Mouse (Mus musculus) CH12.LX (cell line): ENCODE measurements around the gene Shtn1. TPM values are rescaled to one million over a fixed set of nuclear protein-coding genes. Genes with fewer than 3 reads are reported as not detected.

Experiments used
- DNase-seq: peaks from one replicate; pipeline ENCODE4 v3.0.0-alpha.2; 2013; ENCODE audit errors: extremely low read depth
- H3K27ac ChIP-seq: 2 replicates; pipeline ENCODE4 v1.5.1; 2012; ENCODE audit warnings: low read depth, mild to moderate bottlenecking, control low read depth, moderate library complexity; ENCODE audit not compliant: insufficient read depth
- H3K27me3 ChIP-seq: replicated peaks from 2 replicates; pipeline ENCODE3; 2012; ENCODE audit warnings: inconsistent platforms
- H3K36me3 ChIP-seq, 2 experiments: replicated peaks in 1 of 2; 2 replicates each; pipeline versions ENCODE3 to v1.6.1; 2012; ENCODE audit warnings: inconsistent platforms in 1 of 2, low read length in 1 of 2, mild to moderate bottlenecking in 1 of 2, mixed read lengths in 1 of 2, moderate library complexity in 1 of 2; ENCODE audit not compliant: control insufficient read depth in 1 of 2, insufficient read depth in 1 of 2
- H3K4me1 ChIP-seq, 2 experiments: 2 replicates each; pipeline ENCODE4 v1.6.1; 2012; ENCODE audit warnings: inconsistent platforms in 1 of 2, moderate library complexity in 1 of 2; ENCODE audit not compliant: insufficient read depth in 2 of 2, control insufficient read depth in 1 of 2
- H3K4me2 ChIP-seq: 2 replicates; pipeline ENCODE4 v1.6.1; 2012; ENCODE audit warnings: low read depth, mild to moderate bottlenecking, control low read depth; ENCODE audit not compliant: poor library complexity, insufficient read depth, severe bottlenecking
- H3K4me3 ChIP-seq, 3 experiments: fragments of 150-350 bp in 1 of 3; sonication (generic) in 1 of 3; replicated peaks in 1 of 3; 2 replicates each; pipeline versions ENCODE3 to v1.5.1; 2011 to 2012; ENCODE audit warnings: low read depth in 2 of 3, low read length in 2 of 3, mild to moderate bottlenecking in 2 of 3, moderate library complexity in 2 of 3, control low read depth in 1 of 3, improper control_type of control experiment in 1 of 3, inconsistent platforms in 1 of 3, mixed read lengths in 1 of 3; ENCODE audit not compliant: poor library complexity in 1 of 3
- H3K79me2 ChIP-seq: replicated peaks from 2 replicates; pipeline ENCODE4 v1.6.1; 2012; ENCODE audit warnings: mild to moderate bottlenecking, moderate library complexity; ENCODE audit not compliant: control insufficient read depth, poor library complexity, insufficient read depth, severe bottlenecking; ENCODE audit errors: extremely low read depth
- H3K9ac ChIP-seq: 2 replicates; pipeline ENCODE4 v1.6.1; 2012; ENCODE audit warnings: low read depth, mild to moderate bottlenecking, control low read depth, moderate library complexity; ENCODE audit not compliant: insufficient read depth
- H3K9me3 ChIP-seq: replicated peaks from 2 replicates; pipeline ENCODE3; 2012; ENCODE audit warnings: low read length, inconsistent platforms, mixed read lengths
- BHLHE40 ChIP-seq: IDR thresholded peaks from 2 replicates; pipeline ENCODE4 v1.6.1; 2011; ENCODE audit warnings: mild to moderate bottlenecking, low read depth, low read length, improper control_type of control experiment
- CHD1 ChIP-seq: IDR thresholded peaks from 2 replicates; pipeline ENCODE4 v1.6.1; 2012; ENCODE audit warnings: low read depth, low read length, improper control_type of control experiment, inconsistent platforms
- CHD2 ChIP-seq: IDR thresholded peaks from 2 replicates; pipeline ENCODE4 v1.6.1; 2011; ENCODE audit warnings: low read length, improper control_type of control experiment
- CTCF ChIP-seq, 2 experiments: IDR thresholded peaks in 1 of 2; conservative IDR thresholded peaks in 1 of 2; 2 replicates each; pipeline ENCODE4 v1.5.1; 2011 to 2012; ENCODE audit warnings: low read depth in 2 of 2, low read length in 2 of 2, improper control_type of control experiment in 1 of 2, inconsistent platforms in 1 of 2, mild to moderate bottlenecking in 1 of 2, moderate library complexity in 1 of 2
- EP300 ChIP-seq: IDR thresholded peaks from 2 replicates; pipeline ENCODE4 v1.6.1; 2011; ENCODE audit warnings: low read length, improper control_type of control experiment
- IRF4 ChIP-seq: IDR thresholded peaks from 2 replicates; pipeline ENCODE4 v1.6.1; 2014; ENCODE audit warnings: low read depth, mild to moderate bottlenecking, inconsistent platforms, low read length, improper control_type of control experiment
- JUND ChIP-seq: conservative IDR thresholded peaks from 2 replicates; pipeline ENCODE4 v1.6.1; 2011; ENCODE audit warnings: low read depth, low read length, improper control_type of control experiment
- MEF2A ChIP-seq: IDR thresholded peaks from 2 replicates; pipeline ENCODE4 v1.6.1; 2014; ENCODE audit warnings: low read depth, mild to moderate bottlenecking, inconsistent platforms, low read length, improper control_type of control experiment, borderline replicate concordance
- MXI1 ChIP-seq: IDR thresholded peaks from 2 replicates; pipeline ENCODE4 v1.6.1; 2011; ENCODE audit warnings: mild to moderate bottlenecking, low read depth, low read length, improper control_type of control experiment
- PAX5 ChIP-seq: IDR thresholded peaks from 2 replicates; pipeline ENCODE4 v1.6.1; 2012; ENCODE audit warnings: low read length, inconsistent platforms, mixed read lengths
- POLR2A ChIP-seq: IDR thresholded peaks from 2 replicates; pipeline ENCODE4 v1.6.1; 2011; ENCODE audit warnings: low read depth, mild to moderate bottlenecking, improper control_type of control experiment, low read length
- RAD21 ChIP-seq: IDR thresholded peaks from 2 replicates; pipeline ENCODE4 v1.6.1; 2011; ENCODE audit warnings: low read depth, mild to moderate bottlenecking, low read length, improper control_type of control experiment, moderate library complexity
- SIN3A ChIP-seq: IDR thresholded peaks from 2 replicates; pipeline ENCODE4 v1.6.1; 2012; ENCODE audit warnings: low read length, improper control_type of control experiment, inconsistent platforms
- TCF12 ChIP-seq: IDR thresholded peaks from 2 replicates; pipeline ENCODE4 v1.6.1; 2014; ENCODE audit warnings: low read depth, mild to moderate bottlenecking, inconsistent platforms, low read length, improper control_type of control experiment
- USF2 ChIP-seq: conservative IDR thresholded peaks from 2 replicates; pipeline ENCODE4 v1.6.1; 2011; ENCODE audit warnings: low read depth, low read length, improper control_type of control experiment
- ZC3H11A ChIP-seq: IDR thresholded peaks from 2 replicates; pipeline ENCODE4 v1.6.1; 2012; ENCODE audit warnings: low read depth, mild to moderate bottlenecking, inconsistent platforms, low read length, improper control_type of control experiment
- ZKSCAN1 ChIP-seq: IDR thresholded peaks from 2 replicates; pipeline ENCODE4 v1.6.1; 2012; ENCODE audit warnings: low read depth, inconsistent platforms, low read length, improper control_type of control experiment, borderline replicate concordance
- ZNF384 ChIP-seq: IDR thresholded peaks from 2 replicates; pipeline ENCODE4 v1.6.1; 2012; ENCODE audit warnings: low read depth, low read length, improper control_type of control experiment, inconsistent platforms
- dilution Hi-C: fragments of 300-500 bp; cut with MboI; formaldehyde crosslinking; loops from 2 replicates; pipeline ENCODE4 v1.14.3; 2020; ENCODE audit warnings: low sequenced_read_pairs; ENCODE audit not compliant: extremely low pct_unique_long_range_greater_than_20kb, extremely low pct_ligation_motif_present
- in situ Hi-C: fragments of 300-500 bp; cut with MboI; formaldehyde crosslinking; loops from 3 replicates; pipeline ENCODE4 v1.14.3; 2019; ENCODE audit warnings: low sequenced_read_pairs, low pct_ligation_motif_present, low pct_unique_long_range_greater_than_20kb, mixed read lengths
- polyA plus RNA-seq: library from polyadenylated mRNA; unstranded; fragments of >175 nt; gene quantifications from 2 replicates; pipeline ENCODE4 v1.2.1, GENCODE M21; 2012; ENCODE audit warnings: low read depth; ENCODE audit not compliant: insufficient read length
- total RNA-seq, 2 experiments: library from RNA; depleted of rRNA; stranded (reverse); fragments of 300-350 nt in 1 of 2; fragments of >200 nt in 1 of 2; gene quantifications; 2 replicates each; pipeline ENCODE4 v1.2.3; 2012 to 2014

Shtn1 gene
- total and polyA plus RNA-seq, 3 experiments, result 6.4 to 20.9 (median 12.1) TPM

DNA sequence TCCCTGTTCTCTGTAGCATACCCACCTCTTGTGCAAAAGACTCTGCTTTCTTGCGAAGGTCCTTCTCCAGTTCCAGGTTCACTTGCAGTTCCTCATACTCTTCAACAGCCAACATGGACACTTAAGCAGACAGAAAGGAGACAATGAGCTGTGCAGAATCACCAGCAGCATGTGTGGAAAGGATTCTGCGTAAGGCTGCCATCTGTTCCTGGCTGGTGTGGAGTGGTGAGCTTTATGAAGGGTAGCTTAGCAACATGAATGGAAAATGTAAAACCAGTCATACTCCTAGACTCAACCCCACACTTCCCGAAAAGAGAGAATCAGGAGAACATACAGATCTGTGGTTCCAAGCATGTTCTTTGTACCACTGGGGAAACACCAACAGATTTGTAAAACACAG is 47.8 kb downstream of the Shtn1 start:
- H3K9ac ChIP-seq, result no peak overlapping the region
- H3K9me3 ChIP-seq, result no peaks in the 10 kb centered on the region
- no peaks in the 10 kb centered on the region for H3K79me2 ChIP-seq
- DNase-seq, result no peak
- peaks cover 7 to 13% of the 10 kb centered on the region in 2 experiments; a peak in 3 of 4 replicates for H3K4me1 ChIP-seq
- no peak overlapping the region for H3K4me2 ChIP-seq
- H3K36me3 ChIP-seq, result peaks cover 11 to 65% of the 10 kb centered on the region in 2 experiments
- no peak overlapping the region for H3K4me3 ChIP-seq
- H3K27me3 ChIP-seq, result no peaks in the 10 kb centered on the region
- in situ Hi-C loops, result no loop called here
- no peak for TF ChIP-seq EP300
- no peak for TF ChIP-seq ZNF384
- TF ChIP-seq USF2, result no peak
- no peak overlapping the region for H3K27ac ChIP-seq
- dilution Hi-C loops, result no loop called here

DNA sequence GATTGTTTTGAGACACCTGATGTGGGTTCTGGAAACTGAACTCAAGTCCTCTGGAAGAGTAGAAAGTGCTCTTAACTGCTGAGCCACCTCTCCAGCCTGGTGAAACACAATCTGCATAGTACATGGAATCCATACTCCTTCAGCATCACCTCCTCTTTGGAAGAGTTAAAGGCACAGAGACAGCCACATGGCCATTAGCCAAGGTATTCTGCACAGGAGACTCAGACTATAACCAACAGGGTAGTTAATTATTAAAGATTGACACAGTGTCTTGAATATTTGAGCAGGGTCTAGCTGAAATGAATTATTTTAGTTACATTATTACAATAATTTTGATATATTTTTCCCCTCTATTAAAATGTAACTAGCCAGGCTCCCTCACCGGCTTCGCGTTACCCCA is 52.0 kb downstream of the Shtn1 start:
- H3K9ac ChIP-seq, result no peak overlapping the region
- no peak for TF ChIP-seq MEF2A
- TF ChIP-seq IRF4, result no peak
- no peak for TF ChIP-seq SIN3A
- no peak for TF ChIP-seq CTCF (conservative IDR thresholded peaks at IDR 0.05 in 1 of 2, IDR thresholded peaks at IDR 0.05 in 1 of 2; ENCODE audit: low read depth in 2 of 2, low read length in 2 of 2)
- TF ChIP-seq ZKSCAN1, result no peak
- no peak for TF ChIP-seq BHLHE40
- no peak for TF ChIP-seq CHD1
- TF ChIP-seq JUND, result no peak
- no peak for TF ChIP-seq CHD2
- TF ChIP-seq PAX5, result no peak
- no peak for TF ChIP-seq POLR2A
- TF ChIP-seq ZC3H11A, result no peak
- TF ChIP-seq TCF12, result no peak
- no peak for TF ChIP-seq RAD21
- TF ChIP-seq MXI1, result no peak
- TF ChIP-seq, all 38 proteins: peak for 0
- H3K4me1 ChIP-seq, result peaks cover 7 to 13% of the 10 kb centered on the region in 2 experiments; a peak in 3 of 4 replicates
- H3K4me3 ChIP-seq, result no peak overlapping the region
- dilution Hi-C loops, result no loop called here
- no peak overlapping the region for H3K4me2 ChIP-seq
- in situ Hi-C loops, result no loop called here
- H3K27me3 ChIP-seq, result no peaks in the 10 kb centered on the region
- H3K9me3 ChIP-seq, result peaks cover 18% of the 10 kb centered on the region
- H3K36me3 ChIP-seq, result peaks cover 16 to 76% of the 10 kb centered on the region in 2 experiments
- H3K79me2 ChIP-seq, result no peaks in the 10 kb centered on the region
- DNase-seq, result no peak
- no peak overlapping the region for H3K27ac ChIP-seq
